Mouse (Mus musculus): Measurements from ENCODE around the gene Mob1b.
A peak's percentile ranks its signal among the peaks of the same experiment; 100 is the strongest.
"Not testable (repeated sequence)": the region's sequence is repeated elsewhere in the genome, so short reads cannot be mapped to it uniquely, and the experiment has no call there.

Mob1b gene

GRCm38 (mm10) chr5:88703551-88703950, 17.1 kb upstream of the Mob1b start:
- no peak for DNase-seq

- peak; percentile 21 to 26 for DNase-seq
Measured at GRCm38 (mm10) chr5:88711128-88711527, 9.5 kb upstream of the Mob1b start.

DNA sequence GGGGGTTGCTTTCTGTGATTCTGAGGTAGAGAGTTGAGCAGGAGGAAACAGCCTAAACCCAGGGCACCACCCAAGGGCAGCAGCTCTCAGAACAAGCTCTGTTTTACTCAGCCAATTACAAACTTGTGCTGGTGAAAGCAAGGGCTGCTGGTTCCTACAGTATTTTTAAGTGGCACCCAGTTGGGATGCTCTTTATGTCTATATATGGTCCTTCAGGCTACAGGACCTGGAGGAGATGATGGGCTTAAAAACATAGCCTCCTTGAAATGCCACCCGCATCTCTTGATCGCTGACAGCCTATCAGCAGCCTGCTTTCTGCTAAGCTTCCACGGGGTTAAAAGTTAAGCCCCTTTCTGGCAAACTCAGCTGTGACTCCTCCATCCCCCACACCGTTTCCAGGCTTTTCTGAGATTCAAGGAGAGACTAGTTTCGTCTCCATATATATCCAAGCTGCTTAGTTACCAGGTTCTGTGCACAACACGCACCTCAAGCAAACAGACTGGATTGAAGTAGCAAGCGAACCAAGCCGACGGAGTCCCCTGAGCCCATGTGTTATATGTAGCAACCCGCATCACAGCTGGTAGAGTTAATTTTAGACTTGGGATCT, 8.9 kb upstream of the Mob1b start:
- DNase-seq = peak; percentile 28 to 39

GRCm38 (mm10) chr5:88712328-88712727, 8.3 kb upstream of the Mob1b start:
- no peak for DNase-seq

GRCm38 (mm10) chr5:88716983-88717382, 3.7 kb upstream of the Mob1b start:
- no peak for DNase-seq

- no peak for DNase-seq
Measured at GRCm38 (mm10) chr5:88721003-88721475, 384 bp downstream of the Mob1b start.

GRCm38 (mm10) chr5:88721565-88722212, 1.0 kb downstream of the Mob1b start:
- DNase-seq = peak; percentile 55 to 56

GRCm38 (mm10) chr5:88722213-88722600, 1.6 kb downstream of the Mob1b start:
- peak; percentile 91 for DNase-seq

DNA sequence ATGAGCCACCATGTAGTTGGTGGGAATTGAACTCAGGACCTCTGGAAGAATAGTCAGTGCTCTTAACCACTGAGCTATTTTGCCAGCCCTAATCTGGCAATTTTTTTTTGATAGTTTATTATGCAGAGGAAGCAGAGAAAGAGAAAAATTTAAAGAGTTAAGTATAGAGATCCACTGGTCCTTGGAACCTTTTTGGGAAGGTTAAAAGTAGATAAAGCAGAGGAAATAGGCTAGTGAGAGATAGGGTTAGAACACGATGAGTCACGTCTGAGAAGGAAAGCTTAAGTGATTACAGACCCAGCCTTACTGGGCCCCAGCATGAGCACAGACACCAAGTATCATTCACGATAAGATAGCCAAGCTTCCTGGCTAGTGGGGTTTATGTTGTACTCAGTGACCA, 3.4 kb downstream of the Mob1b start:
- DNase-seq = no peak

DNA sequence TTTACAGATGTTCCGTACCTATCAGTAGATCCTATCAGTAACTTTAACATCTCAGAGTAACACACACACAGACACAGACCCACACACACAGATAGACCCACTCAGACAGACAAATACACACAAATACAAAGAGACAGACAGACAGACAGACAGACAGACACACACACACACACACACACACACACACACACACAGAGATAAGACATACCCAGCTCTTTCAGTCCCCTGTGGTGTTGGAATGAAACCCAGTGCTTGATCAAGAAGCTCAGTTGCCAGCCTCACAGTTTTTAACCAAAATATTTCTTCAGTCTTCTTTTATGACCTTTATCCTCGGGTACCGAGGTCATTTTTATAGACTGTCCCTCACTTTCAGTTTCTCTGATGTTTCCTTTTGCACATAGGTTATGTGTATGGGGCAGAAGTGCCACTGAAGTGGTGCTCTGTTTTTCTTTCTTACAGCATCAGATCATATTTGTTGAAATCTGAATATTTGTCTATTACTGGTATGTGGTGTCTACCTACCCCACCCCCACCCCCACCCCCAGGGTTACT, 7.0 kb downstream of the Mob1b start:
- DNase-seq = no peak

GRCm38 (mm10) chr5:88734786-88735185, 14.1 kb downstream of the Mob1b start:
- peak; percentile 32 to 40 for DNase-seq

DNA sequence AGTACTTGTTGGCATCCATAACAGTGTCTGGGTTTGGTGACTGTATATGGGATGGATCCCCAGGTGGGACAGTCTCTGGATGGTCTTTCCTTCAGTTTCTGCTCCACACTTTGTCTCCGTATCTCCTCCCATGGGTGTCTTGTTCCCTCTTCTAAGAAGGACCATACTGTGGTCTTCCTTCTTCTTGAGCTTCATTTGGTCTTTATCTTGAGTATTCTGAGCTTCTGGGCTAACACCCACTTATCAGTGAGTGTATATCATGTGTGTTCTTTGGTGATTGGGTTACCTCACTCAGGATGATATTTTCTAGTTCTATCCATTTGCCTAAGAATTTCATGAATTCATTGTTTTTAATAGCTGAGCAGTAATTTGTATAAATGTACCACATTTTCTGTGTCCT, 20.4 kb downstream of the Mob1b start:
- not testable (repeated sequence) for DNase-seq

- DNase-seq = no peak
Measured at GRCm38 (mm10) chr5:88747774-88748173, 27.1 kb downstream of the Mob1b start.

GRCm38 (mm10) chr5:88753199-88753598, 32.5 kb downstream of the Mob1b start:
- no peak for DNase-seq

DNA sequence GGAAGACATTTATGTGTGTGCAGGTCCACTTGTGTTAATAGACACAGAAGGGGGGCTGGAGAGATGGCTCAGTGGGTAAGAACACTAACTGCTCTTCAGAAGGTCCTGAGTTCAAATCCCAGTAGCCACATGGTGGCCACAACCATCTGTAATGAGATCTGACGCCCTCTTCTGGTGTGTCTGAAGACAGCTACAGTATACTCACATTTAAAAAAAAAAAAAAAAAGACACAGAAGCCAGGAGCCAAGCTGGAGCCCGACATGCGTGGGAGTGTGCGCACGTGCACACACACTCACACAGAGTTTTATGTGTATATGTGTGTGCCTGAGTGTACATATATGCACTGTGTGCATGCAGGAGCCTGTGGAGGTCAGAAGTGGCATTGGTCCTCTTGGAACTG, 42.0 kb downstream of the Mob1b start:
- no peak for DNase-seq

DNA sequence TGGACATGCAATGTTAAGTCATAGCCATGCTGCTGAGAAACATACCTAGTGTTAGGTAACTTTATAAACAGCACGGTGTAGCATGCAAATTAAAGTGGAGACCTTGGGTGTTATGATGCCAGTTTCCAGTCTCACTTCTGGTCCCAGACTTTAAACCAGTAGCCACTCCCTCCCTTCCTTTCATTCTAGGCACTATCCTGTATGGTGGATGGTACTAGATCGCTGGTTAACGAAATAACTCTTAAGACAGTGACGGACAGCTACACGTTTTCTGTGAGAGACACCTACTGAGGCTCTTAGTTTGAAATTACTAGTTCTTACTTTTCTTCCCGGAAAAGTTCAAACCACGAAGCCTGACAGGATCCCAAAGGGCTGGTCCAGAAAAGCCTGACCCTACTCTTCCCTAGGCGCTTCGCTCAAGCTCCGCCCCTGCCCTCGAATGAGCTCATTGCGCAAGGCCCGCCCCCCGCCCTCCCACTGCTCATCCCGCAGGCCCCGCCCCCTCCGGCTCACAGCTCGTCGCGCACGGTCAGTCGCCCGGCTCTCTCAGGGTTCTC, 43.9 kb downstream of the Mob1b start:
- DNase-seq = peak in 1 of 2 experiments; percentile 99

DNA sequence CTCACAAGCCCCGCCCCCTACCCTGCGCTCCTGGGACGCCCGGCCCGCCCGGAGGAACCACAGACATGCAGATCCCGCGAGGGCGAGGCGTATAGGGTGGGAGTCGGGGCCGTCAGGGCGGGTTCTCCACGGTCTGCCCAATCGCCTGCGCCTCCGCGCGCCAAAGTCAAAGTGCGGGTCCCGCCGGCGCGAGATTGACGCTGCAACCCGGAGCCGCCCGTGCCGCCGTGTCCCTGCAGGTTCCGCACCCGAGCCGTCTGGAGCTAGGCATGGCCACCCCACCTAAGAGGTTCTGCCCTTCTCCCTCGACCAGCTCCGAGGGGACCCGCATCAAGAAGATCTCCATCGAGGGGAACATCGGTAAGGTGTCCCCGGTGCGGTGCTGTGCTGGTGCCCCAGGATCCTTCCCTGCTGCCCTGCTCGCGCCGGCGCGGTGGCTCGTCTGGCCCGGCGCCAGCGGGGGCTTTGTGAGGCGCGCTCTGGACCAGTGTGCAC, 44.4 kb downstream of the Mob1b start, which contains the start of gene Dck:
Gene Dck (plus strand): TSS at position 10 of the 495 bp plus-strand sequence.
- DNase-seq = peak in 1 of 2 experiments; percentile 99

GRCm38 (mm10) chr5:88765587-88765986, 44.9 kb downstream of the Mob1b start:
- no peak for DNase-seq

- DNase-seq = no peak
Measured at GRCm38 (mm10) chr5:88766121-88766520, 45.5 kb downstream of the Mob1b start.

GRCm38 (mm10) chr5:88766863-88767262, 46.2 kb downstream of the Mob1b start:
- DNase-seq = no peak

GRCm38 (mm10) chr5:88768201-88768600, 47.5 kb downstream of the Mob1b start:
- DNase-seq = no peak

DNA sequence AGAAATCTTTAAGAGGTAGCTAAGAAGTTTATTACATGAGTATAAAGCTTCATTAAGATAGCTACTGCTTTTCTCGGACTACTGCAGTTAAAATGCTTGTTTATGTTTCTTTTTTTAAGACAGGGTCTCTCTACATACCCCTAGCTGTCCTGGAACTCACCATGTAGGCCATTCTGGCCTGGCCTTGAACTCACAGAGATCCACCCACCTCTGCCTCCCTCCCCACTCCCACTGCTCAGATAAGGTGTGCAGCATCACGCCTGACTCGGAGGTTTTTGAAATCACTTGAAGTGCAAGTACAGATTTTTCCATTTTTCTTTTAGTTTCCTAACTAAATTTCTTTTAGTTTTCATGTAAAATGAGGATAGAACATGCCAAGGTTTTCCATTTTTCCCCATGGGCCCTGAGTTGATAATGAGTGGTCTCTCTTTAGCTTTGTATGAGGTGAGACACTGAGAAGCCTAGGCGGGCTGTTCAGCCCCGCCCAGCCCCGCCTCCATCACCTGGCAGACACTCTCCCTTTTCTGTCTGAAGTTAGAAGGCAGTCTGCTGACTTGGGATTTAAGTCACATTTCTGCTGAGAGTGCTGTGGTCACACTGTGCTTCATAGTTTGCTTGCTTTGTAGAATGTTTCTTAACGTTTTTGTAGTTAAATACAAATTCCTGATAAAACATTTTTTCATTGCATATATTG, 61.6 kb downstream of the Mob1b start:
- DNase-seq = no peak

DNA sequence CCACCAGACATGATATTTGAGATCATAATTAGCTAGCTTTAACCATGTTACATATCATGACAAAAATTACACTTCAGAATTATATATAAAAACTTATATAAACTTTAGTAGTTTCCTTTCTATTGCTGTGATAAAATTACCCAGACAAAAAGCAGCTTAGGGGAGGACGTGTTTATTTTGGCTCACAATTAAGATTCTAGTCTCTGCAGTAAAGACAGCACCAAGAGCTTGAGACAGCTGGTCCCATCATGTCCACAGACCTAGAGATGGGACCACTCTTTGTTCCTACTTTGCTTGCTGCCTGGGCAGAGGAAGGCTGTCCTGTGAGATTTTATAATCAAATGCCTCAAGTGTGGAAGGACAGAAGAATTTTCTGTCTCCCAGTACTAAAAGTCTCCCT, 64.4 kb downstream of the Mob1b start:
- no peak for DNase-seq
